Mouse (Mus musculus): ENCODE data around the gene Umod. TPM values are rescaled to one million over a fixed set of nuclear protein-coding genes. Genes with fewer than 3 reads are reported as not detected.

The Umod gene
- polyA plus RNA-seq, 1 experiment from 2014 or later: not detected

- Histone ChIP-seq H3K4me2 (replicated peaks; ENCODE audit: low read depth, low read length) (no peak overlapping the region), H3K4me3 (ENCODE audit: low read depth, low read length) (no peak overlapping the region), H3K27ac (ENCODE audit: low read depth, low read length) (no peak overlapping the region), H3K9me3 (ENCODE audit: control insufficient read depth, low read length) (no peaks in the 10 kb centered on the region), H3K9ac (ENCODE audit: low read depth, low read length) (no peak overlapping the region), H3K4me1 (replicated peaks; ENCODE audit: control insufficient read depth, insufficient read depth, low read length) (no peaks in the 10 kb centered on the region), H3K27me3 (ENCODE audit: control insufficient read depth, insufficient read depth, low read length) (no peaks in the 10 kb centered on the region), H3K36me3 (ENCODE audit: control insufficient read depth, insufficient read depth, low read length) (no peaks in the 10 kb centered on the region)
- DNase-seq (ENCODE audit: low spot score) (no peak), ATAC-seq (ENCODE audit: low FRiP score) (no peak; the same call in 1 of the 2 replicates)
- WGBS: 75% methylated on average over 33 of the region's 33 CpGs
Measured at GRCm38 (mm10) chr7:119476500-119477389, 2.3 kb downstream of the Umod start.

- Histone ChIP-seq H3K4me3 (ENCODE audit: low read depth, low read length) (no peak within 1 kb of the TSS), H3K4me2 (replicated peaks; ENCODE audit: low read depth, low read length) (no peak within 1 kb of the TSS), H3K27me3 (ENCODE audit: control insufficient read depth, insufficient read depth, low read length) (no peaks in the 10 kb centered on the region), H3K9me3 (ENCODE audit: control insufficient read depth, low read length) (no peaks in the 10 kb centered on the region), H3K27ac (ENCODE audit: low read depth, low read length) (no peak within 1 kb of the TSS), H3K9ac (ENCODE audit: low read depth, low read length) (no peak within 1 kb of the TSS), H3K36me3 (ENCODE audit: control insufficient read depth, insufficient read depth, low read length) (no peaks in the 10 kb centered on the region), H3K4me1 (replicated peaks; ENCODE audit: control insufficient read depth, insufficient read depth, low read length) (no peaks in the 10 kb centered on the region)
- WGBS: 94% methylated on average over 6 of the region's 6 CpGs
- no peak for DNase-seq (ENCODE audit: low spot score)
- ATAC-seq (ENCODE audit: low FRiP score): no peak
Measured at GRCm38 (mm10) chr7:119459185-119459584, 19.9 kb downstream of the Umod start, which contains the start of gene Gp2. TSS of gene Gp2 (minus strand) at chr7:119459285.

GRCm38 (mm10) chr7:119454192-119454591 is 24.9 kb downstream of the Umod start:
- no peak overlapping the region for H3K4me2 ChIP-seq (replicated peaks; ENCODE audit: low read depth, low read length)
- H3K9ac ChIP-seq (ENCODE audit: low read depth, low read length): no peak overlapping the region
- 83% methylated on average over 7 of the region's 7 CpGs for WGBS
- ATAC-seq (ENCODE audit: low FRiP score) (no peak), DNase-seq (ENCODE audit: low spot score) (no peak)
- H3K36me3 ChIP-seq (ENCODE audit: control insufficient read depth, insufficient read depth, low read length): no peaks in the 10 kb centered on the region
- H3K27me3 ChIP-seq (ENCODE audit: control insufficient read depth, insufficient read depth, low read length): no peaks in the 10 kb centered on the region
- no peak overlapping the region for H3K27ac ChIP-seq (ENCODE audit: low read depth, low read length)
- H3K9me3 ChIP-seq (ENCODE audit: control insufficient read depth, low read length): no peaks in the 10 kb centered on the region
- H3K4me1 ChIP-seq (replicated peaks; ENCODE audit: control insufficient read depth, insufficient read depth, low read length): no peaks in the 10 kb centered on the region
- no peak overlapping the region for H3K4me3 ChIP-seq (ENCODE audit: low read depth, low read length)

GRCm38 (mm10) chr7:119443849-119444248 is 35.2 kb downstream of the Umod start:
- no peak overlapping the region for H3K9ac ChIP-seq (ENCODE audit: low read depth, low read length)
- no peaks in the 10 kb centered on the region for H3K9me3 ChIP-seq (ENCODE audit: control insufficient read depth, low read length)
- no peaks in the 10 kb centered on the region for H3K36me3 ChIP-seq (ENCODE audit: control insufficient read depth, insufficient read depth, low read length)
- no peak overlapping the region for H3K4me2 ChIP-seq (replicated peaks; ENCODE audit: low read depth, low read length)
- no peak overlapping the region for H3K4me3 ChIP-seq (ENCODE audit: low read depth, low read length)
- H3K4me1 ChIP-seq (replicated peaks; ENCODE audit: control insufficient read depth, insufficient read depth, low read length): no peaks in the 10 kb centered on the region
- no peak for DNase-seq (ENCODE audit: low spot score)
- no peak for ATAC-seq (ENCODE audit: low FRiP score)
- H3K27ac ChIP-seq (ENCODE audit: low read depth, low read length): no peak overlapping the region
- 75% methylated on average over 4 of the region's 4 CpGs for WGBS
- H3K27me3 ChIP-seq (ENCODE audit: control insufficient read depth, insufficient read depth, low read length): no peaks in the 10 kb centered on the region

GRCm38 (mm10) chr7:119441938-119442337 is 37.1 kb downstream of the Umod start:
- ATAC-seq (ENCODE audit: low FRiP score) (no peak), DNase-seq (ENCODE audit: low spot score) (no peak)
- H3K27me3 ChIP-seq (ENCODE audit: control insufficient read depth, insufficient read depth, low read length): no peaks in the 10 kb centered on the region
- no peaks in the 10 kb centered on the region for H3K4me1 ChIP-seq (replicated peaks; ENCODE audit: control insufficient read depth, insufficient read depth, low read length)
- no peaks in the 10 kb centered on the region for H3K36me3 ChIP-seq (ENCODE audit: control insufficient read depth, insufficient read depth, low read length)
- H3K4me3 ChIP-seq (ENCODE audit: low read depth, low read length): no peak overlapping the region
- no peaks in the 10 kb centered on the region for H3K9me3 ChIP-seq (ENCODE audit: control insufficient read depth, low read length)
- WGBS: 80% methylated on average over 1 of the region's 1 CpGs
- H3K9ac ChIP-seq (ENCODE audit: low read depth, low read length): no peak overlapping the region
- H3K4me2 ChIP-seq (replicated peaks; ENCODE audit: low read depth, low read length): no peak overlapping the region
- no peak overlapping the region for H3K27ac ChIP-seq (ENCODE audit: low read depth, low read length)

GRCm38 (mm10) chr7:119427180-119427616 is 51.9 kb downstream of the Umod start:
- 19% methylated on average over 6 of the region's 6 CpGs for WGBS
- H3K36me3 ChIP-seq (ENCODE audit: control insufficient read depth, insufficient read depth, low read length): no peaks in the 10 kb centered on the region
- ATAC-seq (ENCODE audit: low FRiP score): peak; percentile 81
- H3K9me3 ChIP-seq (ENCODE audit: control insufficient read depth, low read length): no peaks in the 10 kb centered on the region
- H3K9ac ChIP-seq (ENCODE audit: low read depth, low read length): no peak overlapping the region
- H3K27me3 ChIP-seq (ENCODE audit: control insufficient read depth, insufficient read depth, low read length): no peaks in the 10 kb centered on the region
- no peak overlapping the region for H3K4me2 ChIP-seq (replicated peaks; ENCODE audit: low read depth, low read length)
- H3K4me1 ChIP-seq (replicated peaks; ENCODE audit: control insufficient read depth, insufficient read depth, low read length): no peaks in the 10 kb centered on the region
- H3K4me3 ChIP-seq (ENCODE audit: low read depth, low read length): no peak overlapping the region
- peak; percentile 81 for DNase-seq (ENCODE audit: low spot score)
- no peak overlapping the region for H3K27ac ChIP-seq (ENCODE audit: low read depth, low read length)

GRCm38 (mm10) chr7:119420730-119421129 is 58.4 kb downstream of the Umod start:
- Histone ChIP-seq H3K27me3 (ENCODE audit: control insufficient read depth, insufficient read depth, low read length) (no peaks in the 10 kb centered on the region), H3K36me3 (ENCODE audit: control insufficient read depth, insufficient read depth, low read length) (no peaks in the 10 kb centered on the region), H3K9ac (ENCODE audit: low read depth, low read length) (no peak overlapping the region), H3K9me3 (ENCODE audit: control insufficient read depth, low read length) (no peaks in the 10 kb centered on the region), H3K27ac (ENCODE audit: low read depth, low read length) (peak overlapping the region; percentile 61), H3K4me2 (replicated peaks; ENCODE audit: low read depth, low read length) (no peak overlapping the region), H3K4me1 (replicated peaks; ENCODE audit: control insufficient read depth, insufficient read depth, low read length) (0 out of 2 replicates have a peak, but pooled peaks cover 2% of the 10 kb centered on the region), H3K4me3 (ENCODE audit: low read depth, low read length) (no peak overlapping the region)
- ATAC-seq (ENCODE audit: low FRiP score): peak; percentile 88
- WGBS: 4% methylated on average over 2 of the region's 2 CpGs
- peak; percentile 54 for DNase-seq (ENCODE audit: low spot score)

GRCm38 (mm10) chr7:119418523-119418922 is 60.6 kb downstream of the Umod start:
- no peaks in the 10 kb centered on the region for H3K9me3 ChIP-seq (ENCODE audit: control insufficient read depth, low read length)
- 91% methylated on average over 1 of the region's 1 CpGs for WGBS
- H3K4me2 ChIP-seq (replicated peaks; ENCODE audit: low read depth, low read length): no peak overlapping the region
- no peak overlapping the region for H3K4me3 ChIP-seq (ENCODE audit: low read depth, low read length)
- ATAC-seq (ENCODE audit: low FRiP score): no peak
- H3K4me1 ChIP-seq (replicated peaks; ENCODE audit: control insufficient read depth, insufficient read depth, low read length): 0 out of 2 replicates have a peak, but pooled peaks cover 2% of the 10 kb centered on the region
- no peak overlapping the region for H3K27ac ChIP-seq (ENCODE audit: low read depth, low read length)
- DNase-seq (ENCODE audit: low spot score): no peak
- no peak overlapping the region for H3K9ac ChIP-seq (ENCODE audit: low read depth, low read length)
- no peaks in the 10 kb centered on the region for H3K27me3 ChIP-seq (ENCODE audit: control insufficient read depth, insufficient read depth, low read length)
- no peaks in the 10 kb centered on the region for H3K36me3 ChIP-seq (ENCODE audit: control insufficient read depth, insufficient read depth, low read length)
